Mouse (Mus musculus): ENCODE data around the gene Endov. TPM values are rescaled to one million over a fixed set of nuclear protein-coding genes. Genes with fewer than 3 reads are reported as not detected.

Endov gene
- total RNA-seq, 2 experiments from 2014 or later, result 35.6 to 38.2 TPM

GRCm38 (mm10) chr11:119515823-119516676 is 24.9 kb downstream of the Endov start:
- DNase-seq (ENCODE audit: extremely low spot score in 1 of 2, low spot score in 1 of 2), result peak in 1 of 2 experiments; percentile 44

GRCm38 (mm10) chr11:119516677-119517361 is 25.7 kb downstream of the Endov start:
- no peak for DNase-seq (ENCODE audit: extremely low spot score in 1 of 2, low spot score in 1 of 2)

GRCm38 (mm10) chr11:119519387-119519786 is 28.2 kb downstream of the Endov start:
- no peak for DNase-seq (ENCODE audit: extremely low spot score in 1 of 2, low spot score in 1 of 2)

- no peak for DNase-seq (ENCODE audit: extremely low spot score in 1 of 2, low spot score in 1 of 2)
Measured at GRCm38 (mm10) chr11:119520005-119520712, 29.0 kb downstream of the Endov start.

GRCm38 (mm10) chr11:119520713-119521063 is 29.5 kb downstream of the Endov start:
- no peak for DNase-seq (ENCODE audit: extremely low spot score in 1 of 2, low spot score in 1 of 2)

- DNase-seq (ENCODE audit: extremely low spot score in 1 of 2, low spot score in 1 of 2), result no peak
Measured at GRCm38 (mm10) chr11:119521920-119522710, 31.0 kb downstream of the Endov start.

GRCm38 (mm10) chr11:119522779-119523178 is 31.6 kb downstream of the Endov start:
- no peak for DNase-seq (ENCODE audit: extremely low spot score in 1 of 2, low spot score in 1 of 2)

- DNase-seq (ENCODE audit: extremely low spot score in 1 of 2, low spot score in 1 of 2), result no peak
Measured at GRCm38 (mm10) chr11:119523392-119523791, 32.2 kb downstream of the Endov start.

GRCm38 (mm10) chr11:119524545-119524949 is 33.4 kb downstream of the Endov start:
- DNase-seq (ENCODE audit: extremely low spot score in 1 of 2, low spot score in 1 of 2), result peak in 1 of 2 experiments; percentile 71

- DNase-seq (ENCODE audit: extremely low spot score in 1 of 2, low spot score in 1 of 2), result no peak
Measured at GRCm38 (mm10) chr11:119526068-119526966, 35.2 kb downstream of the Endov start.

- DNase-seq (ENCODE audit: extremely low spot score in 1 of 2, low spot score in 1 of 2), result no peak
Measured at GRCm38 (mm10) chr11:119528930-119529329, 37.8 kb downstream of the Endov start.

- peak in 1 of 2 experiments; percentile 28 for DNase-seq (ENCODE audit: extremely low spot score in 1 of 2, low spot score in 1 of 2)
Measured at GRCm38 (mm10) chr11:119532460-119532859, 41.3 kb downstream of the Endov start.

- DNase-seq (ENCODE audit: extremely low spot score in 1 of 2, low spot score in 1 of 2), result no peak
Measured at GRCm38 (mm10) chr11:119533745-119534144, 42.6 kb downstream of the Endov start.

- DNase-seq (ENCODE audit: extremely low spot score in 1 of 2, low spot score in 1 of 2), result no peak
Measured at GRCm38 (mm10) chr11:119539944-119540343, 48.8 kb downstream of the Endov start.

GRCm38 (mm10) chr11:119540560-119540959 is 49.4 kb downstream of the Endov start:
- peak in 1 of 2 experiments; percentile 18 for DNase-seq (ENCODE audit: extremely low spot score in 1 of 2, low spot score in 1 of 2)

GRCm38 (mm10) chr11:119541082-119541481 is 49.9 kb downstream of the Endov start:
- no peak for DNase-seq (ENCODE audit: extremely low spot score in 1 of 2, low spot score in 1 of 2)

- no peak for DNase-seq (ENCODE audit: extremely low spot score in 1 of 2, low spot score in 1 of 2)
Measured at GRCm38 (mm10) chr11:119542371-119542770, 51.2 kb downstream of the Endov start.

- no peak for DNase-seq (ENCODE audit: extremely low spot score in 1 of 2, low spot score in 1 of 2)
Measured at GRCm38 (mm10) chr11:119542886-119543285, 51.7 kb downstream of the Endov start.

GRCm38 (mm10) chr11:119543816-119544517 is 52.8 kb downstream of the Endov start:
- DNase-seq (ENCODE audit: extremely low spot score in 1 of 2, low spot score in 1 of 2), result no peak
